Mouse (Mus musculus) urinary bladder, adult 2 months (tissue): ENCODE measurements around the gene Sf3a1. TPM values are rescaled to one million over a fixed set of nuclear protein-coding genes. Genes with fewer than 3 reads are reported as not detected.

Experiments used
- DNase-seq: peaks from one replicate; pipeline ENCODE4 v3.0.0; 2022; ENCODE audit warnings: low spot score
- polyA plus RNA-seq: library from polyadenylated mRNA; depleted of rRNA; stranded (reverse); fragments of >200 nt; gene quantifications from 2 replicates; pipeline ENCODE4 v1.2.3, GENCODE M21; 2012; rRNA removed

Sf3a1 gene
- polyA plus RNA-seq, 1 experiment, result 21.6 TPM

GRCm38 (mm10) chr11:4216248-4217000 lies 56.3 kb downstream of the Sf3a1 start:
- DNase-seq, result no peak

- peak; percentile 78 for DNase-seq
These were observed 57.9 kb downstream of the Sf3a1 start, which contains the start of gene Castor1 for GRCm38 (mm10) chr11:4217914-4218629. Gene Castor1, plus strand, starts transcription at chr11:4218225.

- DNase-seq, result no peak
These were observed 58.5 kb downstream of the Sf3a1 start for GRCm38 (mm10) chr11:4218637-4219036.

GRCm38 (mm10) chr11:4219317-4219751 lies 59.2 kb downstream of the Sf3a1 start:
- DNase-seq, result no peak

GRCm38 (mm10) chr11:4219908-4220307 lies 59.8 kb downstream of the Sf3a1 start:
- no peak for DNase-seq

GRCm38 (mm10) chr11:4220443-4221400 lies 60.6 kb downstream of the Sf3a1 start:
- DNase-seq, result peak; percentile 71

- DNase-seq, result no peak
These were observed 62.1 kb downstream of the Sf3a1 start for GRCm38 (mm10) chr11:4222046-4222950.

GRCm38 (mm10) chr11:4223393-4224188 lies 63.4 kb downstream of the Sf3a1 start:
- no peak for DNase-seq

GRCm38 (mm10) chr11:4224223-4224622 lies 64.1 kb downstream of the Sf3a1 start:
- no peak for DNase-seq

GRCm38 (mm10) chr11:4226569-4227325 lies 66.6 kb downstream of the Sf3a1 start:
- no peak for DNase-seq

- no peak for DNase-seq
These were observed 68.3 kb downstream of the Sf3a1 start for GRCm38 (mm10) chr11:4228463-4228862.

GRCm38 (mm10) chr11:4229841-4230240 lies 69.7 kb downstream of the Sf3a1 start:
- DNase-seq, result no peak

- DNase-seq, result no peak
These were observed 71.3 kb downstream of the Sf3a1 start for GRCm38 (mm10) chr11:4231435-4231834.

Other genes with a start within 250 kb of the Sf3a1 start
- 10.4 and 13.0 TPM in 2 replicates for gene Slc35e4, start 245.7 kb upstream of the Sf3a1 start, polyA plus RNA-seq
- 101 and 110 TPM in 2 replicates for gene Tcn2, start 228.2 kb upstream of the Sf3a1 start, polyA plus RNA-seq
- gene Pes1, start 196.4 kb upstream of the Sf3a1 start, polyA plus RNA-seq, result 42.4 and 43.1 TPM in 2 replicates
- 0.04 TPM in 1 of 2 replicates, not detected in the other for gene 4930556J24Rik, start 183.6 kb upstream of the Sf3a1 start, polyA plus RNA-seq
- 5.5 and 6.9 TPM in 2 replicates for gene Gal3st1, start 176.7 kb upstream of the Sf3a1 start, polyA plus RNA-seq
- gene Sec14l4, start 128.9 kb upstream of the Sf3a1 start, polyA plus RNA-seq, result 0.15 and 0.21 TPM in 2 replicates
- gene Sec14l3, start 95.5 kb upstream of the Sf3a1 start, polyA plus RNA-seq, result not detected in 2 replicates
- 3.4 and 4.1 TPM in 2 replicates for gene Mtfp1, start 64.9 kb upstream of the Sf3a1 start, polyA plus RNA-seq
- gene Sec14l2, start 36.9 kb upstream of the Sf3a1 start, polyA plus RNA-seq, result 1.3 and 1.4 TPM in 2 replicates
- gene Rnf215, start 25.1 kb upstream of the Sf3a1 start, polyA plus RNA-seq, result 31.5 and 34.4 TPM in 2 replicates
- 13.8 and 14.2 TPM in 2 replicates for gene Ccdc157, start 57 bp upstream of the Sf3a1 start, polyA plus RNA-seq
- 92.5 and 137 TPM in 2 replicates for gene Tbc1d10a, start 26.4 kb downstream of the Sf3a1 start, polyA plus RNA-seq
- gene Castor1, start 57.9 kb downstream of the Sf3a1 start, polyA plus RNA-seq, result 19.7 and 19.8 TPM in 2 replicates
- 0.28 and 0.39 TPM in 2 replicates for gene Osm, start 76.1 kb downstream of the Sf3a1 start, polyA plus RNA-seq
- gene Lif, start 97.2 kb downstream of the Sf3a1 start, polyA plus RNA-seq, result 2.5 and 2.8 TPM in 2 replicates